Mouse (Mus musculus): ENCODE measurements at regions not wholly inside any gene's neighbourhood (a gene's known extent, or its start where the extent isn't known, plus 50 kb on each side); places are given as distances from the start of the nearest gene placed in this dataset.

DNA sequence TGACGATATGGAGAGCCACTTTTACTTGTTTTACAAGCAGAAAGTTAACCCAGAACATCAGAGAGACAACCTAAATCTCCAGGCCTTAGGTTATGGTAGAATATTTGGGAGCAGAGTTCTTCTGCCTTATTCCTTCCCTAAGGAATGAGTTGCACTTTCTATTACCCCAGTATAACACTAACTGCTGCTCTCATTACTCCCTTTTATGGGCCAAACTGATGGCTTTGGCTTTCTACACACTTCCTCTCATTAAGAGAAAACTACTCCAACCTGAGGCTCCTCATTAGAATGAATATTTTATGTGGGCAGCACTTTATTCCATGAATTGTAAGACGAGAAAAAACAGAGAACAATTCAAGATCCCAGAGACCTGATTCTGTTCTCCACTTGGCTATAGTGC lies 289.0 kb upstream of the Tnc start:
- TF ChIP-seq POLR2A (IDR thresholded peaks at IDR 0.05; ENCODE audit: extremely low read depth, insufficient read depth, low read length) (no peak), CTCF (IDR thresholded peaks at IDR 0.05; ENCODE audit: low read depth, low read length) (no peak)
